Mouse (Mus musculus) common myeloid progenitor, adult 5-6 weeks (primary cell): ENCODE measurements around the gene Arl14. TPM values are rescaled to one million over a fixed set of nuclear protein-coding genes. Genes with fewer than 3 reads are reported as not detected.

Experiments
- ATAC-seq: replicated peaks from 2 replicates; pipeline ENCODE4 v1.8.0; 2016; ENCODE audit warnings: low read depth, mild to moderate bottlenecking, moderate TSS enrichment, inconsistent platforms; ENCODE audit not compliant: poor library complexity, severe bottlenecking
- total RNA-seq: library from RNA; stranded (forward); fragments of 200-1000, 187-1606 nt; gene quantifications from 2 replicates; pipeline ENCODE4 v1.2.3, GENCODE M21; 2017

Arl14 gene
- not detected in 2 replicates for total RNA-seq

DNA sequence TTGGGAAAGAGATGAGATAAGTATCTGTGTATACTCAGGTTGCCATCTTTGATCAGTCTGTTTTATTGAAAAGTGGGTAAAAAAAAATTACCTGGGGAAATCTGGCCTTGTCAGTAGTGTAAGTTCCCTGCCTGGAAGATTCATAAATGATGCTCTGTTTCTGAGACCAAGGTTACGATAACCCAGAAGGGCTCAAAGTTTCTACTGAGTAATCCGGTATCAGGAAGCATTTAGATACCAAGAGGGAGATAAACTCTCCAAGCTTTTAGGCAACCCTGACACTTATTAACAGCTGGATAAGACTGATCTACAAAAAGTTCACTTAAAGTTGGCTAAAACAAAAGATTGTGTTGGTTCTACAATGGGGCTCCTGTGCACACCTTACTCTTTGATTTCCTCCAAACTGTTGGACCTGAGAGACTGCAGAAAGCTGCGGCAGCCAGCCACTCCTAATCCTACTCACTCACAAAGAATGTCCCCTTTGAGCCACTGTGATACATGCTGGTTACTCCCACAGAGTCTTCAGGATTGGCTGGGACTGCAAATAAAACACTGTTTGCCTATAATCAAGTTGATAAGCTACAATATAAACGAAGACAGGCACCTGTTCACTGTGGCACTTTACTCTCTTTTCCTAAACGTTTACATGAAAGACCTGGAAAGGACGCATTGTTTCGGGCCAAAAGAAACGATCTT is at the start of gene Arl14:
Gene Arl14 (plus strand): TSS at position 614 of the 696 bp plus-strand sequence.
- ATAC-seq, result no peak

DNA sequence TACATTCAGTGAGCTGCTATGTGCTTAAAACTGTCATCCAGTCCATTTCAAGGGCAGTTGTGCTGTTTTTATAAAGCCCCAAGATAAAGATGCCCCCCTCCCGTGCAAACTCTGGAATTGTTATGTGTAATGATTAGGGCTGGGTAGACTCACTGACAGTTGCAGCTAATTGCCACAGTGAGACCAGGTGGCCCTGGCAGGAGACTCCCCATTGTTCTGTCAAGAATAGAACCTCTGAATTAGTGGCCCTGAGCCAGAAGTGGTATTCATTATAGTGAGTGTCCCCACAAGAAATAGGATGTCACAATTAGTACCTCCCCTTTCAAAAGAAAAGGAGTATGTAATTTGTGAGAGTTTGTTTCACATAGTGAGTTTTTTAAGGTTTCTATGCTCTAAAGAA is 47.0 kb upstream of the Arl14 start:
- ATAC-seq, result no peak

DNA sequence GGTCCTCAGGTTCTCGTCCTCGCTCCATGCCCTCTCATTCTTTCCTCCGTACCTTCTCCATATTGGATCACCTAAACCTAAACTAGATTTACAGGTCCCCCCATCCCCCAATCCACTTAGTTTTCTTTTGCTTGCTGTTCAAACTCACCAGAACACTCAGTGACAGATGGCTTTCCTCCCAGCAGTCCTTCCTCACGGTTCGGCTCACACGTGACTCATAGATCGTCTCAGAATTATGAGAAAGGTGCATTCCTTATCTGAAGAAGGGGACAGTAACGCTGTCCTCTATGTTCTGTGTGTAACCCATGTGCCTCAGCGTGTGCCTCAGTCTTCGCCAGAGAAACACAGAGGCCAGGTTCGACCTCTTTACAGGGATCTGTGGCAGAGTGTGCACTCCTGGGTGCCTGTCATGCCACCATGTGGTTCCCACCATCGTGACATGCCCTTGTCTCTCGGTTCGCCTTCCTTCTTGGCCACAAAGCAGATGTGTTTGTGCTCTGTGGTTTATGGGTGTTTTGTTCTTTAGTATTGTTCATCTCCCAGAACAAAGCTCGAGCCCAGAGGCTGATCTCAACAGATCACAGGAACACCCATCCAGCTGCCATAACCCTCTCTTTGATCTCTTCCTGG is 44.9 kb upstream of the Arl14 start:
- no peak for ATAC-seq

DNA sequence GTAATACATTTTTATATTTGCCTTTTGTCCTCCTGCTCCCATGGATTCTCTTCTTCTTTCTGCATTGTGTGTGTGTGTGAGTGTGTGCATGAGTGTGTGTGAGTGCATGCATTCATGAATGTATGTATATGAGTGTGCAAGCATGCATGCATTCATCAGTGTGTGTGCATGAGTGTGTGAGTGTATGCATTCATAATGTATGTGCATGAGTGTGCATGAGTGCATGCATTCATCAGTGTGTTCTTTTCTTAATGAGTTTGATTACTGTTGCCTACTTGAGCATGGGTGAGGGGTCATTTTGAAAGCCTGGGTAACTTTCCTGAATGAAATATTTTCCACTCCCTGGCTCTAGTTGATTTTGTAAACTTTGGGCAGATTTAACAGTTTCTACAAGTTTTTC is 44.3 kb upstream of the Arl14 start:
- ATAC-seq, result no peak

DNA sequence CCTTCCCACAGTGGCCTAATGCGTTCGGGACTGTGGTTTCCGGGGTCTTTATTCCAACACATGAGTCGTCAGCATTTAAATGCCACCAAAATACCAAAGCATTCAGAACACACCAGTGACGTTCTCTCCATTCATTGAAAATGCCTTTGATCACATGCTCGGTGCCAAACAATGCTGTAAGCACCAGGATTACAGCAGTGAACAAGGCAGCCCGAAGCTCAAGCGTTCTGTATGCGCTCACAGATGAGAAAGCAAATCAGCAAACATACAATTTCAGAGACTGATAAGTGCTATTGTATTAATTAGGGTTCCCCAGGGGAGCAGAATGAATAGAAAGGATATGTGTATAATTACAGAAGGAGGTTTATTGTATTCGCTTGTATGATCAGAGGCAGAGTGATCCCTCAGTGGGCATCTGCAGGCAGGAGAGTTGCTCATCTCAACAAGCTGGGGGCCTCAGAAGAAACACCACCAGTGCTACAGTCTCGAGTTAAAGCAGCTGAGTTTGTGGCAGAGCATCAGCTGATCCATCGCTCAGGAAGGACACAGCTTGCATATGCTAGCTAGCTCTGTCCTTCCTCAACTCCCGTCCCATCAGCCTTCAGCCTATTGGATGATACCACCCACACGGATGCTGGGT is 43.7 kb upstream of the Arl14 start:
- no peak for ATAC-seq

DNA sequence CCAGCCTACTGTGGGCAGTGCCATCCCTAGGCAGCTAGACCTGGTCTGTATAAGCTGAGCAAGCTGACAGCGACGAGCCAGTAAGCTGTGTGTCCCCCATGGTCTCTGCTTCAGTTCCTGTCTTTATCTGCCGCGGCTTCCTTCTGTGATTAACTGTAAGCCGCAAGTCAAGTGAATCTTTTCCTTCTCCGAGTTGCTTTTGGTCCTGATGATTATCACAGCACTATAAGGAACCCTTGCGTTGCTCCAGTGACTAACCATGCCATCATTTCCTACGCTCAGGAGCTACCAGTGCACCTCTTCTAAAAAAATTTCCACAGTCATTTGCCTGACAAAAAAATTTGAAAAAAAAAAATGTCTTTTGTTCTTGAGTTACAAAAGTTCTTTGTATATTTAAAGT is 40.7 kb upstream of the Arl14 start:
- no peak for ATAC-seq

DNA sequence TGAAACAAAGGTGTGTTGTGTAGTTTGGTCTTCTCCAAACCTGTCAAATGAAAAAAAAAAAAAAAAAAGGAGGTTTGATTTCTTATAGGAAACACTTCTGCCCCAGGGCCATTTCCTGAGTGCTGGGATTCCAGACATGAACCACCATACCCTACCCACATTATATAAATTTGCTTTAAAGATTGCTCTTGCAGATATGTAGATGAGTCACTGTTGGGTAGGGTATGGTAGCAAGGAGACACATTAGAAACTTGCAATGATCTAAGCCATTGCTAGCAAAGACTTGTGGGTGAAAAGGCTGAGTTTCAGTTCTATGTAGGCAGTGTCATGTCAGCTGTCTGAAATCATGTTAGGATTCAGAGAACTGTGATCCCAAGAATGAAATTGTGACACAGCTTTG is 40.0 kb upstream of the Arl14 start:
- no peak for ATAC-seq

DNA sequence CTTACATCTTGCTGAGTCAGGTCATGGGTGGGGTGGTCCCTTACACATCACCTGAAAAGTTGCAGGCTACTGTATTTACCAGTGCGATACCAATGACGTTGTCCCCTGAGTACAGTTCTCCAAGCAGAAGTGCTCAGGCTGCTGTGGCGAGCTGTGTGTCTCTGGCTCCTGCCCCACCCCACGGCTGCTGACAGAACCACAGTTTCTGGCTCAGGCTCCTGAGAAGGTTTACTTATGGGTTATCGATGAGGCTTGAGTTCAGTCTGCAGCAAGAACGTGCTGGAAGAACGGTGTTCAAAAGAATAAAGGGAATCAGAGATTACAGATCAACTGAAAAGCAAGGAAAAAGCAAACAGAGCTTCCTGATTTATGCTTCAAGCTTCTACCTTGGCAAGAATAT is 37.0 kb upstream of the Arl14 start:
- ATAC-seq, result no peak

DNA sequence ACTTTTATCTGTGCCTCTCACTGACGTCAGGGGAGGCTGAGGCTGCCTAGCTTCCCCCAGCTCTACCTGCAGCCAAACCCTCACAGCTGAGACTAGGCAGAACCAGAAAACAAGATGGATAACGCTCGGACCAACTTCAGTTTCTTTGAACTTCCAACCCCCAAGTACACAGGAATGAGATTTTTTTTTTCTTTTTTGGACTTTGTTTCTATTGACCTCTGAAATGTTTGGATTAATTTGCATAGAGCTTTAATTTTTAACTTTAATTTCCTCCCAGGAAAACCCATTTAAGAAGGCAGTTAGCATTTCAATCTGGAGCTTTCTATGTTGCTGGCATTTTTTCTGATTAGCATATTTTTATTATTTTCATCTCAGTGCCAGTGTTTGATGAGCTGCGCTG is 36.2 kb upstream of the Arl14 start:
- no peak for ATAC-seq

DNA sequence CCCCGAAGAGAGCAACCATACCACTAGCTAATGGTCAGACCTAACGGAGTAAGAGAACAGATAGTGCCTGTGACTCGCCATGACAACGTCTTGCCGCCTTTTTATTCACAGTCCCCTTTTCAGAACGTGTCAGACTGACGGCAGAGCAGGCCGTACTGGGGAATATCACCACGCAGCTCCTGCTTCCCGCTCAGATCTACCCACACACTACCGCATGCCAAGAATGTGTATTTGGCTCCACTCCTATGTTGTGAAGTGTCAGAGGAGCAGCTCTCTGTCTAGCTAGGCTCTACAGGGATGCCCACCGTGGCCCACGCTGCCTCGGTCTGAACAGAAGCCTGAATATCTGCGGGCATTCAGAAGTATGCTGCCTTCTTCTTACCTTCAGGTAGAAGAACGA is 35.6 kb upstream of the Arl14 start:
- ATAC-seq, result no peak

DNA sequence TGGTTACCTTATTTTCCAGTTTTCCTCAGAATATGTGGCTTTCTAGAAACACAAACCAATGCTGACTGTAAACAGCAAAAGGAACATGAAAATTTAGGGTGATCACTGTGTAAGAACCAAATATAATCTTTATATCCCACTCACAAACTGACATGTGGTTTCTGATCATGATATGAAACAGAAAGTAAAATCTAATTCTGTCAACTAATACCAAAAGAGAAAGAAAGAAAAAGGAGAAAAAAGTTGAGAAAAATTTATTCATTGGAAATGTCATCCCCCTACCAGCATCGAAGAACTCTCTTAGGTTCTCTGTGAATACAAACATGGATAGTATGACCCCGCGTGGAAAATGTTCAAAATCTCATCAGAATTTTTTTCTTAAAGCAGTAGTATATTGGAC is 29.2 kb upstream of the Arl14 start:
- no peak for ATAC-seq

DNA sequence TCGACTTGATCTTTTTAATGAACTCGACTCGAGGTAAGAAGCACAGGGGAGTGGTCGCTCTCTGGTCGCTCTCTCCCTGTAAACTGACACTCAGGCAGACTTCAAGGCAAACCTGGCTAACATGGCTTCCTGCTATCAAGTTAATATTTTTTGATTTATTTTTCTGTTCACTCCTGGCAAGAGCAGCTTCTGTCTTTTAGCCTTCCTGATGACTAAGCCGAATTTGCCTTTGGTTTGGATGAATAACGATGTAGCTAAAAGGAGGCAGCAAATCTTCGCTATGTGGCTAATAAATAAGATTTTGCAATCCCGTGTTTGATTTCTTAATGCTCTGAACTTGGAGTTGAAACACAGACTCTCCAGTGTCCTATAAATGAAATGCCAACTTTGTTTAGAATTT is 27.7 kb upstream of the Arl14 start:
- ATAC-seq, result no peak

DNA sequence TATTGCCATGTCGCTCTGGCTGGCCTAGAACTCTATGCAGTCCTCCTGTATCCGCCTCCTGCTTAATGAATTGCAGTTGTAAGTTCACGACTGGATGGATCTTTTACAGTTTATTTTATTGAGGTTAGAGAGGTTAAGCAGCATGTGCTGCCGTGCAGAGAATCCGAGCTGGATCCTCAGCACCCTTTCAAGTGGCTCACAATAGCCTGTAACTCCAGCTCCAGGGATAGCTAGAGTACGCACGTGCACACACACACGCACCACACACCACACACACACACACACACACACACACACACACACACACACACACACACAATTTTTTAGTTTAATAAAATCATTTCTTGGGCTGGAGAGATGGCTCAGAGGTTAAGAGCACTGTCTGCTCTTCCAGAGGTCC is 27.0 kb upstream of the Arl14 start:
- ATAC-seq, result no peak

DNA sequence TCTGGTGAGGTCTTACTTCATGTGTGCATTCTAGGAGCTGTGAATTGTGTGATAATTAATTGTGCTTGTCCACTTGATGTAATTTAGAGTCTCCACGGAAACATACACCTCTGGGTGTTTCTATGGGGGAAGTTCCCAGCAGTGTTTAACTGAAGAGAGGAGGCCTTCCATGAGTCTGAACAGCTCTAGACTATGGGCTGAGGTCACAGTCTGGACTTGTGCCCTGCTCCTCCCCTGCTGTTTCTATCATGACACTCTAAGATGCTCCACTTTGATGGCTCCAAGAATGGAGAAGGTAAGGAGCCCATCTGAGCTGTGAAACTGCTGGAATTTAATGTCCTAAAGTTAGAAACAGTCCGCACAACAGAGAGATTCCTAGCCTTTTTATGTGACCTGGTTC is 24.1 kb upstream of the Arl14 start:
- no peak for ATAC-seq

DNA sequence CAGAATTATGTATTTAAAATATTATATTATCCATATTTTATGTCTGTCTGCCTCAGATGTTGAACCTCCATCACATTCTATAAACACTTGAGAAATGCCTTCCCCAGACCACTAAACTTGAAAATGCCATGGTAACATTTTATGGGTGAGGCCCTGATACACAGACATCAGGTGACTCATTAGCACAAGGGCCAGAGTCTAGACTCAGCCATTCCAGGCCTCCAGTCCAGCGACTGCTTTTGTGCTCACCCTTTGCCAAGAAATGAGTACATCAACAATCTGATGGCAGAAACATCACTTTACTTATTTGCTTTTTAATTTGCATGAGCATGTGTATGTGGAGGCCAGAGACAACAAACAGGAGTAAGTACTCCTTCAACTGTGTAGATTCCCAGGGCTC is 22.0 kb upstream of the Arl14 start:
- no peak for ATAC-seq

DNA sequence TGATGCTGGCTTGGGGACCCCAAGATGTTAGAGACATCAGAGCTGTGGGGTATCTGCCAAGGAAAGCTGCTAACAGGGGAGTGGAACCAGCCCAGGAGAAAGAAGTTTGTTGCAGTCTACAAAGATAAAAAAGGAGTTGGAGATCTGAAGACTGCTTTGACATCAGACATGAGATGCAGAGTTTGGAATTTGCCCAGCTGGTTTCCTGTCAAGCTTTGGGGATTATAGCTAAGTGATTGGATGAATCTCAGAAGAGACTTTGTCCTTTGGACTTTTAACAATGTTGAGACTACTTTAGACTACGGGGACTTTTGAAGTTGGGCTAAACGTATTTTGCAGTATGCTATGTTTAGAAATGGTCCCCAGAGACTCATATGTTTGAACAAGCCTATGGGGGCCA is 21.0 kb upstream of the Arl14 start:
- no peak for ATAC-seq

DNA sequence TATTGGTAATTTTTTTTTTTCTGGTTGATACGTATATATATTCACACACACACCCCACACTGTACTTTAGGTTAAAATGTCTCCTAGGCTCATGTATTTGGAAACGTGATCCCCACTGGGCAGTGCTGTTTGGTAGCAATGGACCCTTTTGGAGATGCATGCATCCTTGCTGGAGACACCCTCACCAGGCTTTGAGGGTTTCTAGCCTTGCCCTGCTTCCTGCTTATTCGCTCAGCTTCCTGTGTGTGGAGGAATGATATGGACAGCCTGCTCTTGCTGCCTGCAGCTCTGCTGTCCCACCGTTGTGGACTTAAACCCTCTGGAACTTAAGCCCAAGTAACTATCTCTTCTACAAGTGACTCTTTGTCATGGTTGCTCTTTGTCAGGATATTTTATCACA is 19.3 kb upstream of the Arl14 start:
- ATAC-seq, result peak; percentile 50; the same call in 1 of the 2 replicates

DNA sequence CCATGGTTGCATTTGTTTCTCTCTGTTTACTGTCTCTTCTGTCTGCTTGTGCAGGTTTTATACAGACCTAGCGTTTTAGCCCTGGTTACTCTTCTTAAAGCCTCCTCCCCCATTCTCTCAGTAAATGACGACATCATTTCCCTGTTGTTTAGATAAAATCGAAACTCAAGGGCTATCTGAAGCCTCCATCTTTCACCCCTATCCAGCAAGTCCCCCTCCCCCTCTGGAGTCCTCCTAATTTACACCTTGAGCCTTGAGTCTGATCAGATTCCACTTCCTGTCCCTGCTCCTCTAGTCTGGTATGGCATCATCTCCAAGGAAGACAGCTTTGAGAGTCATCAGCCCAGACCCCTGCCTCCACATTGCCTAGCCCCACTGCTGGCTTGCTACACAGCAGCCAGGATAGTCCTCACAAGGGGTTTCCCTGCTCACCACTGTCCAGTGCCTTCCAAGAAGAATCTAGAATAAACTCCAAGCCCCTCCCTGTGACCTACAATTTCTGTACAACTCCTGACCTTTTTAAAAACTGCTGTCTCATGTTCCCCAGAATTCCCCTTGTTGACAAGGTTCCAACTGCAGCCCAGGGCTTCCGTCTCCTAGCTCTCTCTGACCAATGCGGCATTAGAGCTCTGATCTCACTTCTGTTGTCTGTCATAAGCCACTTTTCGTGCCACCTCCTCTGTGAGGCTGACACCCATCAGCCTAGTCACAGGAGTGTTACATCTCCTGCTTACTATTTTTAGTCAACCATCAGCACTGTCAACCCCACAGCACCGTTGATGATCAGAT is 16.8 kb upstream of the Arl14 start:
- peak; percentile 59 for ATAC-seq

DNA sequence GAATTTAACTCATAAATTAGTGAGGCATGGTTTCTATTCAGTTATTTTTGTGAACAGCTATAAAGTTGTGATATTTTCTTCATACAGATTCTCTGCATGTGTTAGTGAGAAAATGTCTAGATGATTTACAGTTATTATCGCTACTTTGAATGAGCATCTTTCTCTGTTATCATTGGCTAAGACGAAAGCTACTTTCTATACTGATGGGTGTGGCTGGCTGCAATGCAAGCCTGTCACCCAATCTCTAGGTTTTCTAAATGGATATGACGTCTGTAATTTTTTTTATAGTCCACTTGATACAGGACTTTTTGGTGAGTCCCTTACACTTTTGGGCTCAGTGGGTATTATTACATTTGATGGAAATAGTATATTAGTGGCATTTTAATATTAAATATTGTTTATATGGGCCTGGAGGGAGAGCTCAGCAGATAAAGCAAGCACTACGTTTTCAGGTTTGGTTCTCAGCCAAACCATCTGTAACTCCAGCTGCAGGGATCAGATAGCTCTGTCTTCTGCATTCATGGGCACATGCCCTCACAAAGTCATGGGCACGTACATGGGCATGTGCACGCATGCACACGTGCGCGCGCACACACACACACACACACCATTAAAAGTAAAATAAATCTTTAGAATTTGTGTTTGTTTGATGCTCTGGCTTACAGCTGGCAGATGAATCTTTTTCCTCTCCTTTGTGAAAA is 15.9 kb upstream of the Arl14 start:
- peak; percentile 24; the same call in 1 of the 2 replicates for ATAC-seq
